Mouse (Mus musculus) embryonic facial prominence, embryonic 14.5 days (tissue): ENCODE data around the gene Miip. TPM values are rescaled to one million over a fixed set of nuclear protein-coding genes. Genes with fewer than 3 reads are reported as not detected.
"Not testable (repeated sequence)": the region's sequence is repeated elsewhere in the genome, so short reads cannot be mapped to it uniquely, and the experiment has no call there.

Experiments used
- ATAC-seq: fragments of 200-750 bp; cut with Nextera tagmentation; 2 replicates; pipeline ENCODE4 v1.8.0; 2017; ENCODE audit warnings: low read depth, moderate number of reproducible peaks, moderate TSS enrichment
- DNase-seq: peaks from one replicate; pipeline ENCODE4 v3.0.0-alpha.2; 2015; ENCODE audit warnings: low spot score
- H3K27ac ChIP-seq: fragments of 300-500 bp; sonication (generic); replicated peaks from 2 replicates; pipeline ENCODE4 v1.5.1; 2014; ENCODE audit warnings: low read depth, mild to moderate bottlenecking, low read length, moderate library complexity
- H3K27me3 ChIP-seq: fragments of 300-500 bp; sonication (generic); replicated peaks from 2 replicates; pipeline ENCODE4 v1.6.1; 2014; ENCODE audit warnings: low read length; ENCODE audit not compliant: control insufficient read depth, insufficient read depth
- H3K36me3 ChIP-seq: fragments of 300-500 bp; sonication (generic); 2 replicates; pipeline ENCODE4 v1.6.1; 2014; ENCODE audit warnings: low read length, mixed read lengths; ENCODE audit not compliant: control insufficient read depth, insufficient read depth
- H3K4me1 ChIP-seq: fragments of 300-500 bp; sonication (generic); 2 replicates; pipeline ENCODE4 v1.6.1; 2014; ENCODE audit warnings: antibody characterized with exemption, low read length; ENCODE audit not compliant: control insufficient read depth, insufficient read depth
- H3K4me2 ChIP-seq: fragments of 300-500 bp; sonication (generic); 2 replicates; pipeline ENCODE4 v1.6.1; 2014; ENCODE audit warnings: low read depth, mild to moderate bottlenecking, low read length, moderate library complexity, mixed read lengths
- H3K4me3 ChIP-seq: fragments of 300-500 bp; sonication (generic); 2 replicates; pipeline ENCODE4 v1.5.1; 2014; ENCODE audit warnings: low read depth, mild to moderate bottlenecking, low read length
- H3K9ac ChIP-seq: fragments of 300-500 bp; sonication (generic); 2 replicates; pipeline ENCODE4 v1.6.1; 2014; ENCODE audit warnings: low read depth, mild to moderate bottlenecking, low read length, moderate library complexity, mixed read lengths
- H3K9me3 ChIP-seq: fragments of 300-500 bp; sonication (generic); 2 replicates; pipeline ENCODE4 v1.6.1; 2016; ENCODE audit warnings: low read length; ENCODE audit not compliant: control insufficient read depth
- whole genome bisulfite sequencing: fragments of 180-500 bp; shearing (Covaris S2); extraction: QIAGEN DNeasy Blood & Tissue Kit; methylation state at CpG from one replicate; pipeline ENCODE4 v1.1.7; 2014; 5-methylcytosine and 5-hydroxymethylcytosine counted together
- polyA plus RNA-seq: library from polyadenylated mRNA; unstranded; fragments of >200 nt; fragmentation: Nextera tagmentation; extraction: Ambion mirVana; gene quantifications from 2 replicates; pipeline ENCODE4 v1.2.1, GENCODE M21; 2014

Miip gene
- polyA plus RNA-seq, 1 experiment from 2014 or later: 23.9 TPM

DNA sequence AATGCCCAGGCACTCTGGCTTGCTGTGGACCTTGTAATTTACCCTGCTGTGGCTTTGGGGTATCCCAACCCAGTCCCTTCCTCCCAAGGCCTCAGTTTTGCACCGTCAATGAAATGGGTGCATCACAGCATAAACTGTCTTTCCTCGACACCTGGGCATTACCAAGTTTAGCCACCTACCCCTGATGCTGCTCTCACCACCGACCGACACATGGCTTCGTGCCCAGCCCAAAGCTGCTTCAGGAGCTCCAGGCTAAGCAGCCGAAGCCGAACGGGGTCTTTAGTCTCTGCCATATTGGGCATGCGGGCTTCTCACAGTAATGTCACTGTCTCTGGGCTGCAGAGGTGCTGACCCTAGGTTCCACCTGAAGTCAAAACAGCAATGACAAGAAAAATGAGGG lies 2.6 kb downstream of the Miip start:
- Histone ChIP-seq H3K4me1 (peaks cover 13% of the 10 kb centered on the region; the same call in 1 of the 2 replicates), H3K4me3 (no peak overlapping the region), H3K36me3 (peaks cover 38% of the 10 kb centered on the region), H3K27me3 (no peaks in the 10 kb centered on the region), H3K27ac (no peak overlapping the region), H3K4me2 (no peak overlapping the region), H3K9me3 (no peaks in the 10 kb centered on the region), H3K9ac (no peak overlapping the region)
- WGBS: 98% methylated on average over 9 of the region's 9 CpGs
- ATAC-seq (no peak), DNase-seq (no peak)

DNA sequence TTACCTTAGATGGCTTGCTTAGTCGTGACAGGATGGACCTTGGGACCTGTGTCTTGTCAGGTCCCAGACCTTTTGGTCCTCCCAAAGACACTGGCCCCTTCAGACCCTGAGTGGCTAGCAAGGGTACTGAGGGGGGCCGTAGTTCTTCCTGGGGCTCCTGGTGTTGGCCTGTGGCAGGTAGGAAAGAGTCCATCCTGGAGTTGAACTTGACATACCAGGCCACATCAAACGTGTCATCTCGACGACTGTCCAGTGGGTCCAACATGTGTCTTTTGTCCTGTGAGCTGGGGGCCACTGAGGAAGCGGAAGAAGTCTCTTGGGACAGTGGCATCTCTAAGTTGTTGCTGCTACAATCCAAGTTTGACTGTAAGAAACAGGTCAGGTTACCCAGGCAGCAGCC lies 3.0 kb downstream of the Miip start:
- DNase-seq: no peak
- H3K9me3 ChIP-seq: no peaks in the 10 kb centered on the region
- H3K36me3 ChIP-seq: peaks cover 41% of the 10 kb centered on the region
- 95% methylated on average over 6 of the region's 6 CpGs for WGBS
- H3K4me2 ChIP-seq: no peak overlapping the region
- no peak overlapping the region for H3K27ac ChIP-seq
- ATAC-seq: no peak
- no peak overlapping the region for H3K4me3 ChIP-seq
- no peaks in the 10 kb centered on the region for H3K27me3 ChIP-seq
- H3K4me1 ChIP-seq: peaks cover 13% of the 10 kb centered on the region; the same call in 1 of the 2 replicates
- no peak overlapping the region for H3K9ac ChIP-seq

DNA sequence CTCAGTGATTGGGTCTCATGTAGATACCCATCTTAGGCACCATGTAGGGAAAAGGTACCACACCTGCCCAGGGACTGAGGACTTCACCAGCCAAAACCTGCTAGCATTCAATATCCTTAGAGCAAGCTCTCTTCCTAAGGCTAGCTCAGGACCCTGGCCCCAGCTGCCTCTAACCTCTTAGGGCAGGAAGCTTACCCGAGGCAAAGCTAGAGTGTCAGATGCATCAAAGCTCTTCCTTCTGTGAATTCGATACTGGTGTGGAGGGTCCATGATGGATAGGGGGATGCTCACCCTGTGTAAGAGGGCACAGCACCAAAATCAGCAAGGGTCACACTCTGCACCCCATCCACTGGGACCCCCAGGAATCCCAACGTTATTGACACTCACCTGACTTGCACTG lies 6.6 kb downstream of the Miip start:
- no peak for ATAC-seq
- H3K9me3 ChIP-seq: no peaks in the 10 kb centered on the region

DNA sequence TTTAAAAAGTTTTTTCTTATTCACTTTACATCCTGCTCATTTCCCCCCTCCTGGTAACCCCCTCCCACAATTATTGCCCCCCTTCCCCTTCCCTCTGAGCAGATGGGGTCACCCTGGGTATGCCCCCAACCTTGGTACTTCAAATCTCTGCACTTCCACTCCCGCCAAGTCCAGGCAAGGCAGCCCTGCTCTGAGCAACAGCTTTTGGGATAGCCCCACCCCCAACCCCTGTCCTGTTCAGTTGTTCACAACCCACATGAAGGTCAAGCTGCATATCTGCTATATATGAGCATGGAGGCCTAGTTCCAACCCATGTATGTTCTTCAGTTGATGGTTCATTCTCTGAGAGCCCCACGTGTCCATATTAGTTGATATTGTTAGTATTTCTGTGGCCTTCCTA lies 17.8 kb downstream of the Miip start:
- Histone ChIP-seq H3K9me3 (peaks cover 4% of the 10 kb centered on the region; the same call in 1 of the 2 replicates), H3K27me3 (no peaks in the 10 kb centered on the region), H3K36me3 (peaks cover 2% of the 10 kb centered on the region; the same call in 1 of the 2 replicates), H3K9ac (no peak overlapping the region), H3K4me2 (no peak overlapping the region), H3K27ac (no peak overlapping the region), H3K4me3 (no peak overlapping the region), H3K4me1 (peaks cover 8% of the 10 kb centered on the region)
- ATAC-seq (no peak), DNase-seq (no peak)
- WGBS: 61% methylated on average over 2 of the region's 2 CpGs

More for the DNA sequence above, 6.6 kb downstream of the Miip start:
- H3K36me3 ChIP-seq: peaks cover 42% of the 10 kb centered on the region
- no peak for DNase-seq
- H3K9ac ChIP-seq: no peak overlapping the region
- H3K4me2 ChIP-seq: no peak overlapping the region
- no peak overlapping the region for H3K27ac ChIP-seq
- H3K4me3 ChIP-seq: no peak overlapping the region
- no peaks in the 10 kb centered on the region for H3K4me1 ChIP-seq
- H3K27me3 ChIP-seq: no peaks in the 10 kb centered on the region
- 91% methylated on average over 3 of the region's 3 CpGs for WGBS

DNA sequence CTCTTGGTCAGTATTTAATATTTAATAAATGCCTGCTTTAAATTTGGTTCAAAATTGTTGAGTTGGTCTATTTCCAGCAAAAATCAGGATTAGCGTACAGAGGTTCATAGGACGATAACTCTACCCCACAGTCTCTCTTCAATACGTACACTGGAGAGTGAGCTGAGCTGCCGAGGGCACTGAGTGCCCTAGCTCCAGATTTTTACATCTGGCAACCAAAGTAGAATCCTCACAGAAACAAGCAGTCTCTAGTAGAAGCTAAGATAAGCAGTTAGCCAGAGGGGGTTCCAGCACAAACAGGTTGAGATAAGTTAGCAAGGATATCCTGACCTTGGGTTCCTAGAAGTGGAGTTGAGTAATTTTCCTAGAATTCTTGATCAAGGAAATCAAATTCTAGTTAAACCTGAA lies 20.0 kb downstream of the Miip start:
- peak overlapping the region; percentile 10; the same call in 1 of the 2 replicates for H3K27ac ChIP-seq
- peak; percentile 69 for ATAC-seq
- H3K27me3 ChIP-seq: no peaks in the 10 kb centered on the region
- peaks cover 24% of the 10 kb centered on the region for H3K36me3 ChIP-seq
- DNase-seq: no peak
- H3K9ac ChIP-seq: peak overlapping the region; percentile 70
- 4% methylated on average over 4 of the region's 4 CpGs for WGBS
- peak overlapping the region; percentile 64 for H3K4me3 ChIP-seq
- peaks cover 22% of the 10 kb centered on the region for H3K9me3 ChIP-seq
- H3K4me1 ChIP-seq: peaks cover 8% of the 10 kb centered on the region
- peak overlapping the region; percentile 72 for H3K4me2 ChIP-seq

DNA sequence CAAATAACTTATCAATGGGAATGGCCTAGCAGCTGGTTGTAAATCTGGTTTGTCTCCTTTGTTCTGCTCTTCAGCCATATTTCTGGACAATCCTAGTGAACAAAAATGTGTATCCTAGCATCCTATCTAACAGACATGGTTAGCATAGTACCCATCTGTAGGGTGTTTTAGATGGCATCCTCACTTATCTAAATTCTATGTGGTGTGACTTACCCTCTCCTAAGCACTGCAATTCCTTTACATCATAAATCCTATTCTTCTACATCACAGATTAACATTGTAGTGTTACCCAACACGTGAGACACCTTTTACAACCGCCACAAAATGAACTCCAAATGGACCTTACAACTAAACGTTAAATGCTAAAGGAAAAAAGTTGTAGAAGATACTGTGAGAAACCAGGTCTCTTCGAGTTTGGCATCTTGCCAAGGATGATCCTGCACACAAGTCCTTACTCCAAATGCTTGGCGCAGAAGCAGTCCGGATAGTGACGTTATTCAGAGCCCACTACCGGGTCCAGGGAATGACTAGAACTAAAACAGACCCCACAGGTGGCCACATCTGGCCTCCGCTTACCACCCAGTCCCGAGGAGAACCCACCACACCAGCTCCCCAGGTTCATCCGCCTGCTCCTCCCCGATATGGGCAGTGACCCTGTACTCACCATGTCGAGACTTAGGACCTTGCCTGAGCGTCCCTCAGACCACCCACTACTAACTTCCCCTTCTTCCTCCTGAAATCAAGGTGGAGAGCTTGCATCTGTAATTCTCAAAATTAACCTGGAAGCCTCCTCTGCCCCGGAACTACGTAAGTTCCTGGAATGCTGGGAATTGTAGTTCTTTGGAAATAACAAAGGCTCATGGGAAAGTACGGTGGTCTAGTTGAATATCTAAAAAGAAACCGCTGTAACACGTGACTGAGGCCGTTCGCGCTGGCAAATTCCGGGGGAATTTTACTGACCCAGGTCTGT lies 20.7 kb downstream of the Miip start, which contains the start of gene Zfp933:
Zfp933 (minus strand) TSS at position 753 of the 970 bp plus-strand sequence.
- Histone ChIP-seq H3K36me3 (peaks cover 30% of the 10 kb centered on the region), H3K27me3 (no peaks in the 10 kb centered on the region), H3K9me3 (peaks cover 29% of the 10 kb centered on the region), H3K4me3 (peak within 1 kb of the TSS; percentile 64), H3K27ac (peak within 1 kb of the TSS; percentile 10; the same call in 1 of the 2 replicates), H3K4me1 (peaks cover 8% of the 10 kb centered on the region), H3K4me2 (peak within 1 kb of the TSS; percentile 72), H3K9ac (peak within 1 kb of the TSS; percentile 70)
- peak; percentile 97 for DNase-seq
- 2% methylated on average over 23 of the region's 23 CpGs for WGBS
- ATAC-seq: peak; percentile 95

DNA sequence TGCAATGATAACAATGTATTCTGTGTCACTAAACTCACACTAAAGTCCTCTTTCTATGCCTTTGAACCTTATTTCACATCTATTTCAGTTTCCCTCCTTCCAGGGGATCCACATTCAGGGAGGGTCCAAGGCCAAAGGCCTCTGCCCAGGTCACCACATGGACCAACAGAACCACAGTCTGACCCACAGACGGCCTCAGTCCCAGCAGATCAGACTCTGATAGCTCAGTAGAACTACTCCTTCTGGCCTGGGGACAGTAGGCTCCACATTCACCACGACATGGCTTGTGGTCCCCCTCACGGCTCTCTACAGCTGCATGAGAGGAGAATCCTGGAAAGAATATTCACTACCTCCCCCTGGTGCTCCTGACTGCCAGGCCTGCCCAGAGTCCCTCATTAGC lies 25.7 kb downstream of the Miip start:
- H3K4me1 ChIP-seq: peaks cover 5% of the 10 kb centered on the region
- no peaks in the 10 kb centered on the region for H3K27me3 ChIP-seq
- H3K4me2 ChIP-seq: no peak overlapping the region
- no peak overlapping the region for H3K27ac ChIP-seq
- 92% methylated on average over 3 of the region's 3 CpGs for WGBS
- ATAC-seq: no peak
- no peak overlapping the region for H3K4me3 ChIP-seq
- no peak for DNase-seq
- H3K9ac ChIP-seq: no peak overlapping the region
- H3K36me3 ChIP-seq: peaks cover 55% of the 10 kb centered on the region
- peaks cover 52% of the 10 kb centered on the region for H3K9me3 ChIP-seq

DNA sequence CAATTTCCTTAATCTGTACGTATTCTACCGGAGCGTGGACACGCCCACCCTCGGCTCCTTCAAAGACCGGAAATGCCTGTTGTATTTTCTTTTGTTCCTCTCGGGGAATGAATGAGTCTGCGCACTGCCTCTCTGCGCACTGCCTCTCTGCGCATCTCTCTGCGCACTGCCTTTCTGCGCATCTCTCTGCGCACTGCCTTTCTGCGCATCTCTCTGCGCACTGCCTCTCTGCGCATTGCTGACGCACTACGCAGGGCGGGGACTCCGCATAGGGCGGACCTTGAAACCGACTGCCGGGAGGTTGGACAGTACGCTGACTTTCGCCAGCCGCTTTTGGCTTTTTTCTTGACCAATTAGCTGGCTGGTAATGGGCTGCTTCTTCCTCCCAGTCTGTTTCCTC lies 29.3 kb downstream of the Miip start:
- H3K4me3 ChIP-seq, H3K9ac ChIP-seq, H3K4me1 ChIP-seq, H3K27me3 ChIP-seq, H3K27ac ChIP-seq, ATAC-seq, DNase-seq, H3K4me2 ChIP-seq: not testable (repeated sequence)
- Histone ChIP-seq H3K36me3 (peaks cover 38% of the 10 kb centered on the region), H3K9me3 (peaks cover 41% of the 10 kb centered on the region)
- 99% methylated on average over 15 of the region's 26 CpGs for WGBS
